Mouse (Mus musculus) limb, embryonic 11.5 days (tissue): ENCODE measurements around the gene 4933405L10Rik. TPM values are rescaled to one million over a fixed set of nuclear protein-coding genes. Genes with fewer than 3 reads are reported as not detected.

Experiments used
- ATAC-seq: fragments of 200-750 bp; cut with Nextera tagmentation; 2 replicates; pipeline ENCODE4 v1.8.0; 2017; ENCODE audit warnings: low read depth; ENCODE audit not compliant: insufficient number of reproducible peaks, low FRiP score, low TSS enrichment
- DNase-seq: peaks from one replicate; pipeline ENCODE4 v3.0.0-alpha.2; 2015; ENCODE audit warnings: low spot score
- H3K27ac ChIP-seq: fragments of 300-500 bp; sonication (generic); replicated peaks from 2 replicates; pipeline ENCODE4 v1.5.1; 2014; ENCODE audit warnings: low read depth, mild to moderate bottlenecking, low read length
- H3K27me3 ChIP-seq: fragments of 300-500 bp; sonication (generic); 2 replicates; pipeline ENCODE4 v1.6.1; 2014; ENCODE audit warnings: mild to moderate bottlenecking, low read length, mixed read lengths; ENCODE audit not compliant: control insufficient read depth, insufficient read depth
- H3K36me3 ChIP-seq: fragments of 300-500 bp; sonication (generic); 2 replicates; pipeline ENCODE4 v1.6.1; 2014; ENCODE audit warnings: mild to moderate bottlenecking, low read length, moderate library complexity, mixed read lengths; ENCODE audit not compliant: control insufficient read depth, insufficient read depth
- H3K4me1 ChIP-seq: fragments of 300-500 bp; sonication (generic); 2 replicates; pipeline ENCODE4 v1.6.1; 2014; ENCODE audit warnings: low read length, mixed read lengths; ENCODE audit not compliant: control insufficient read depth, insufficient read depth
- H3K4me2 ChIP-seq: fragments of 300-500 bp; sonication (generic); 2 replicates; pipeline ENCODE4 v1.6.1; 2014; ENCODE audit warnings: low read depth, mild to moderate bottlenecking, moderate library complexity; ENCODE audit not compliant: severe bottlenecking
- H3K4me3 ChIP-seq: fragments of 300-500 bp; sonication (generic); 2 replicates; pipeline ENCODE4 v1.5.1; 2014; ENCODE audit warnings: low read depth, low read length
- H3K9ac ChIP-seq: fragments of 300-500 bp; sonication (generic); 2 replicates; pipeline ENCODE4 v1.6.1; 2014; ENCODE audit warnings: mild to moderate bottlenecking, low read length
- H3K9me3 ChIP-seq: fragments of 300-500 bp; sonication (generic); 2 replicates; pipeline ENCODE4 v1.6.1; 2016; ENCODE audit warnings: low read length; ENCODE audit not compliant: control insufficient read depth
- WGBS: fragments of 180-500 bp; shearing (Covaris S2); extraction: QIAGEN DNeasy Blood & Tissue Kit; methylation state at CpG from one replicate; pipeline ENCODE4 v1.1.7; 2014; 5-methylcytosine and 5-hydroxymethylcytosine counted together
- polyA plus RNA-seq: library from polyadenylated mRNA; unstranded; fragments of >200 nt; fragmentation: Nextera tagmentation; extraction: Ambion mirVana; gene quantifications from 2 replicates; pipeline ENCODE4 v1.2.1, GENCODE M21; 2014

The 4933405L10Rik gene
- polyA plus RNA-seq, 1 experiment from 2014 or later = 0.12 TPM

DNA sequence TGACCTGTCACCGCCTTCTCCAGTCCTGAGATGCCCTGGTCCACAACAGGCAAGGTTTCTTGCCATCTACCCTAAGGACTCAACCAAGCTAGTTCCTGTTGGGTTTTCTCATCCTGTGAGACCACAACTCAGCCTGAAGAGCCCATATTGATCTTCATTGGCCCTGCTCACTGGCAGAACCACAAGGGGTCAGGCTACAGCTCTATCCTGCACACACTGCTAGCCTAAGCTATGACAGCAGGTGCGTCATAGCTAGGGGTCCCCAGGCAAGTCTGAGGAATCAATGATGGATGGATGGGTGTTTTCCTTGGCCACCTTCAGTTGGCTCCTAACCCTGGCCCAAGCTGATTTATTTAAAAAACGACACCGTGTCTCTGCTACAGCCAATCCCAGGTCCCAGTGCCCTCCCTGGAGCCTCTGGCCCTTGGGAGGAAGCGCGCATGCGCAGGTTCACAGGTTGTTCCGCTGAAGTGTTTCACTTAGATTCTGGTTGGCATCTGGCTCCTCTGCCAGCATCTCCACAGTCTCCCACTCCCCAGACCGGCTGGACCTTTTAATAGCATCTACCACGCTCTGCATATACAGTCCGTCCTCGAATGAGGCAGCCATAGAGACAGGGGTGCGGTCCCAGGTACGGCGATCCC, 9.0 kb downstream of the 4933405L10Rik start:
- Histone ChIP-seq H3K27ac (no peak overlapping the region), H3K36me3 (no peaks in the 10 kb centered on the region; the same call in 1 of the 2 replicates), H3K4me3 (no peak overlapping the region), H3K9me3 (no peaks in the 10 kb centered on the region), H3K27me3 (no peaks in the 10 kb centered on the region), H3K9ac (no peak overlapping the region), H3K4me1 (no peaks in the 10 kb centered on the region), H3K4me2 (no peak overlapping the region)
- DNase-seq (no peak), ATAC-seq (no peak)
- WGBS = 92% methylated on average over 15 of the region's 15 CpGs

DNA sequence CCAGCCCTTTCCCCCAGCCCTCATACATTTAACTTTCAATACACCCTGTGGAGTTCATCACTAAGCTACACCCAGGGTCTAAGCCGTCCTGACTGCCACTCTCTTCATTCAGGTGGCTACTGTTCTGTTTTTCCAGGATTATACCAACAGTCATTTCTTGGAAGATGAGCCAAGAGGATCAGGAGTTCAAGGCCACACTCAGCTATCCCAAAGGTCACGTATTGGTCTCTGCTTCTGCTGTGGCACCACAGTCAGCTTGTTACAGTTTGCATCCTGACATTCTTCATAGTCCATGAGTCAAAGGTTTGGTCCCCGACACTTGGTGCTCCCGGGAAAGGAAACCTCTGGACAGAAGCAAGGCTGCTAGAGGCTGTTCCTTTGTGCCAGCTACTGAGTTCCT, 12.2 kb downstream of the 4933405L10Rik start:
- no peaks in the 10 kb centered on the region for H3K27me3 ChIP-seq
- H3K4me2 ChIP-seq = no peak overlapping the region
- WGBS = 88% methylated on average over 4 of the region's 4 CpGs
- DNase-seq (no peak), ATAC-seq (no peak)
- H3K9me3 ChIP-seq = no peaks in the 10 kb centered on the region
- no peak overlapping the region for H3K4me3 ChIP-seq
- H3K9ac ChIP-seq = no peak overlapping the region
- no peaks in the 10 kb centered on the region; the same call in 1 of the 2 replicates for H3K36me3 ChIP-seq
- H3K27ac ChIP-seq = no peak overlapping the region
- no peaks in the 10 kb centered on the region for H3K4me1 ChIP-seq

DNA sequence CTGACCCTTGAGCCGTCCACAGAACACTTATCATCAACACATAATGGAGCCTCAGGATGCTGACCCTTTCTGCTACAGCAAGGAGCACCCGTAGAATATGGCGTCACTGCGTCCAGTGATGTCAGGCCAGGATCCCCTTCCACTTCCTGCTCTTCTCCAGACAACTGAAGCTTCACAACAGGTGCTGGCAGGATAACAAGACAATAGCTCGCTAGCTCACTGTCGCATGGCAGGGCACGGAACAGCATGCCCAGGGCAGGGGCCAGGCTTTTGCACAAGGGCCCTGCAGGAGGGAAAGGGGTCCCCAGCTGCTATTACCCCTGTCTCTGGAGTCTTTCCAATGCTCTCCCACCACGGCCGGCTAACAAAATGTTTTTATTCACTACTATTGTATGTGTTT, 15.4 kb downstream of the 4933405L10Rik start:
- Histone ChIP-seq H3K4me3 (no peak overlapping the region), H3K36me3 (peaks cover 3% of the 10 kb centered on the region; the same call in 1 of the 2 replicates), H3K27ac (no peak overlapping the region), H3K4me2 (no peak overlapping the region), H3K4me1 (no peaks in the 10 kb centered on the region), H3K27me3 (no peaks in the 10 kb centered on the region), H3K9me3 (no peaks in the 10 kb centered on the region), H3K9ac (no peak overlapping the region)
- DNase-seq (no peak), ATAC-seq (no peak)
- 94% methylated on average over 9 of the region's 9 CpGs for WGBS

DNA sequence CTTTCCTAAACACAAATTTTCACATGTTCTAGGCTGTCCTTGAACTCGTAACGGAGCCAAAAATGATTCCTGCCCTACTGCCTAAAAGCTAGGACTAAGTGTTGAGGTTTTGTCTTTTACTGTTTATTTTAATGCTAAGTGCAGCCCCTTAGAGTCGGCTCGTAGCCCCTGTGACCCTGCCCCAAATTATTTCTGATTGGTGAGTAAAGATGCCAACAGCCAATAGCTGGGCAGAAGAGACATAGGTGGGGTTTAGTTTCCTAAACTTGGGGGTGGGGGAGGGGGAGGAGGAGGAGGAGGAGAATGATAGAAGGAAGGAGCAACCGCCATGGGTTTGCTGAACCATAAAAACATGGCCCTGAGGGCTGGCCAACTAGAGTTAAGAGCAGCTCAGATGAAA, 18.3 kb downstream of the 4933405L10Rik start:
- no peak overlapping the region for H3K27ac ChIP-seq
- H3K4me1 ChIP-seq = no peaks in the 10 kb centered on the region
- H3K4me2 ChIP-seq = no peak overlapping the region
- H3K36me3 ChIP-seq = peaks cover 3% of the 10 kb centered on the region; the same call in 1 of the 2 replicates
- ATAC-seq (no peak), DNase-seq (no peak)
- H3K4me3 ChIP-seq = no peak overlapping the region
- H3K9ac ChIP-seq = no peak overlapping the region
- H3K27me3 ChIP-seq = no peaks in the 10 kb centered on the region
- H3K9me3 ChIP-seq = no peaks in the 10 kb centered on the region
- WGBS = 73% methylated on average over 5 of the region's 5 CpGs

DNA sequence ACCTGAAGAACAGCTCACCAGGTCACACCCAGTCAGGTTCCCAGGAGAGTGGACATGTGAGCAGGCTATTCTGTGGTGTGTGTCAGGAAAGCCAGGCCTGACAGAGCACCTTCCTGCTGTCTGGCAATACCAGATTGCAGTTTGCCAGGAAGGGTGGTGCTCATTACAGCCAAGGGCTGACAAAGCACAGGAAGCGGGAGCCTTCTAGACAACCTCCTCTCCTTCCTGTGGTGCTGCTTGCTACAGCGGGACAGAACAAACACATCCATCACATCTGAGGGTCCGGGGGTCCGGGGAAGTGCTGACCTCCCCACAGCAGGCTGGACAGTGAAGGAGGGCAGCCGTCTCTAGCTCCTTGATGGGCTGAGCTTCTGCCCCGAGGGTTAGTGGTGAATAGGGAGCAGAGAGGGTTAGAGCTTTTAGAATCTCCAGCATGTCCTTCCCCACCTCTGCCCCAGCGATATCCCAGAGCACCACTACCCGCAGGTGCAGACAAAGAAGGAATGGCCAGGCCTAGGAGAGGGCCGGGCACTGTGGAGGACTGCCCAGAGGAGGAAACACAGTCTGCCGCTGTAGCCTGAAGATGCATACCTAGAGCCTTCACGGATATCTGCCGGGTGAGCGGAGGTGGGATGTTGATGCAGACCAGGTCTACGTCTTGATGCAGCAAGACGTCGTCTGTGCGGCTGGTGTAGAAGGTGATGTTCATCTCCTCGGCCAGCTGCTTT, 20.1 kb downstream of the 4933405L10Rik start:
- DNase-seq (no peak), ATAC-seq (no peak)
- H3K9me3 ChIP-seq = no peaks in the 10 kb centered on the region
- no peak overlapping the region for H3K9ac ChIP-seq
- no peaks in the 10 kb centered on the region for H3K4me1 ChIP-seq
- H3K27me3 ChIP-seq = no peaks in the 10 kb centered on the region
- WGBS = 88% methylated on average over 18 of the region's 18 CpGs
- peaks cover 3% of the 10 kb centered on the region; the same call in 1 of the 2 replicates for H3K36me3 ChIP-seq
- no peak overlapping the region for H3K4me3 ChIP-seq
- H3K4me2 ChIP-seq = no peak overlapping the region
- H3K27ac ChIP-seq = no peak overlapping the region

DNA sequence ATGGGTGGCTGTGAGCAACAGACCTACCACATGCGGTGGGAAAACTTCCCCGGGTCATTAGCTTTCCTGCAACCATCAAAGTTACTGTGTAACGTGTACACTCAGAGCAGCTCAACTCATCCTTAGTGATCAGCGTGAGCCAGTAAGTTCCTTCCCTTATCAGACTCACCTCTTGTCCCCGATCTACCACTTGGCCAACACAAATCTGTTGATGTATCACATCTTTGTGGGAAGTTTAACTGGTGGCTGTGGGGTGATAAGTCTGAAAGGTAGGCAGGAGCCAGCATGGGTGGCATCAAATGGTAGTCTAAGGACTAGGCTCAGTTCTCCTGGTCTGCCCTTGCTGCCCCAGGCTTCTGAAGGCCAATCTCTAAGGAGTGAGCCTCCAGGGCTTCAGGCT, 24.7 kb downstream of the 4933405L10Rik start:
- WGBS = 87% methylated on average over 5 of the region's 5 CpGs
- Histone ChIP-seq H3K4me1 (no peaks in the 10 kb centered on the region), H3K27ac (no peak overlapping the region), H3K4me2 (no peak overlapping the region), H3K36me3 (peaks cover 3% of the 10 kb centered on the region; the same call in 1 of the 2 replicates), H3K27me3 (no peaks in the 10 kb centered on the region), H3K9ac (no peak overlapping the region), H3K4me3 (no peak overlapping the region), H3K9me3 (no peaks in the 10 kb centered on the region)
- ATAC-seq (no peak), DNase-seq (no peak)

DNA sequence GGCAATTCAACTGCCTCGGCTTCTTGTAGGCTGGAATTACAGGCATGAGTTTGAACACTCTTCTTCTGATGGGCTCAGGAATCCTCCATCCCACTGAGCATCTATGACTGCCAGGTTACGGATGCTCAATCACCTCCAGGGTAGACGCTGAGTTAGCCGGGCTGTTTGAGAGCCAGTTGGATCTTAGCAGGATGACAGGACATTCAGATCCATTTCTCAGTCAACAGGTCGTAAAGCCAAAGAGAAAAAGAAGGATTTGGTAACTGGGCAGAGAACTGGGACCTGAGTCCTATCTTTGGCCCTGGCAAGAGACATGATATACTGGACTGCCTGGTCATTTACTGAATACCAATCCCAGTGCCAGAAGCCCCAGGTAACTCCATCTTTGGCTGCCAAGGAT, 31.8 kb downstream of the 4933405L10Rik start:
- ATAC-seq (no peak), DNase-seq (no peak)
- Histone ChIP-seq H3K9ac (no peak overlapping the region), H3K27me3 (no peaks in the 10 kb centered on the region), H3K9me3 (no peaks in the 10 kb centered on the region), H3K27ac (no peak overlapping the region), H3K4me3 (no peak overlapping the region), H3K4me1 (no peaks in the 10 kb centered on the region), H3K4me2 (no peak overlapping the region), H3K36me3 (no peaks in the 10 kb centered on the region)
- WGBS = 82% methylated on average over 5 of the region's 5 CpGs

DNA sequence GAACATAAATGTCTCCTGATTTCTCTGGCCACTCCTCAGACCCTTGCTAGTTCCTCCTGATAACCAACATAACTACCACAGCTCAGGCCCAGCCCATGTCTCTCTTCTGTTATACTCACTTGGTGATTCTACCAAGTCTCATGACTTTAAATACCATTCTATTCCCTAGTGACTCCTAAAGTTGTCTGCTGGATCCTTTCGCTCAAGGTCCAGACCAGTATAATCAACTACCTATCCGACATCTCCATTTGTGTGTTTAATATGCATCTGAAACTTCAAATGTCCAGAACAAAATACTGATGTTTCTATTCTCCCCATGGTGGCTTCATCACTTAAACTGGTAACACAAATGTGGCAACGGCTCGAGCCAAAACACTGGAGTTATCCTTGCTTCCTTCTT, 35.8 kb downstream of the 4933405L10Rik start:
- Histone ChIP-seq H3K27me3 (no peaks in the 10 kb centered on the region), H3K27ac (no peak overlapping the region), H3K4me1 (no peaks in the 10 kb centered on the region), H3K36me3 (no peaks in the 10 kb centered on the region), H3K4me3 (no peak overlapping the region), H3K9me3 (no peaks in the 10 kb centered on the region), H3K9ac (no peak overlapping the region), H3K4me2 (no peak overlapping the region)
- DNase-seq = no peak
- WGBS = 89% methylated on average over 4 of the region's 4 CpGs
- ATAC-seq = no peak
